Mouse (Mus musculus): ENCODE measurements at regions not wholly inside any gene's neighbourhood (a gene's known extent, or its start where the extent isn't known, plus 50 kb on each side); places are given as distances from the start of the nearest gene placed in this dataset.
A peak's percentile ranks its signal among the peaks of the same experiment; 100 is the strongest.

DNA sequence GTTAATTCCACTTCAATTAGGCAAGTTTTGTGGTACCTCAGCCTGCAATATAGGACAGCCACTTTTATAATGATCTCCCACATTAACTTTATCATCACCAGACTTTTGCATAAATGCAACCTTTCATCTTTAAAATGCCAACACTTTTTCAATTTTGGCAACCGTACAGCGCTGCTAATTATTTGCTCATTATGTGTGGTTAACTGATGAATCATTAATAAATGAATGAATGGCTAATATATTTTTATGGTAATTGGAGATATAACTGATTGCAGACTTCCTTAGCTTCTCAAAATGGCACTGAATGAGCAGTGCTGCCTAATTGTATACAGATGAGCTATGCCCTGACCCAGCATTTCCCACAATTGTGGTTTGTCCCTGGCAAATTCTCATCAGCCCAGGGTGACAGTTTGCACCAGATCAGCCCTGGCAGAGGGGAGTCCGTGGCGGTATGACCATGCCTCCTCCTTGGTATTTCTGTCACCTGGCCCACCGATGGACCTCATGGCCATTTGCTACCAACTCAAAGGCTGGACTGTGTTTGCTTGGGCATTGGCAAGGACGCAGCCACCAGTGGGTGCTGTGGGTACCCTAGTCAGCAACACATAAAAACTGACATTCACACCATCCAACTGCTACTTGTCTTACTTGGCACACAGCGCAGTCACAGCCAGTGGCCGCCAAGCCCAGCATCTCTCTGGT is 173.7 kb upstream of the Lmo4 start:
- no peak for ATAC-seq (ENCODE audit: insufficient number of reproducible peaks, insufficient read depth, low FRiP score, low read depth)
- H3K4me1 ChIP-seq (ENCODE audit: control insufficient read depth in 2 of 2, insufficient read depth in 2 of 2, low read length in 2 of 2): peaks cover 9 to 10% of the 10 kb centered on the region in 2 experiments
- WGBS: 93% methylated on average over 8 of the region's 8 CpGs

DNA sequence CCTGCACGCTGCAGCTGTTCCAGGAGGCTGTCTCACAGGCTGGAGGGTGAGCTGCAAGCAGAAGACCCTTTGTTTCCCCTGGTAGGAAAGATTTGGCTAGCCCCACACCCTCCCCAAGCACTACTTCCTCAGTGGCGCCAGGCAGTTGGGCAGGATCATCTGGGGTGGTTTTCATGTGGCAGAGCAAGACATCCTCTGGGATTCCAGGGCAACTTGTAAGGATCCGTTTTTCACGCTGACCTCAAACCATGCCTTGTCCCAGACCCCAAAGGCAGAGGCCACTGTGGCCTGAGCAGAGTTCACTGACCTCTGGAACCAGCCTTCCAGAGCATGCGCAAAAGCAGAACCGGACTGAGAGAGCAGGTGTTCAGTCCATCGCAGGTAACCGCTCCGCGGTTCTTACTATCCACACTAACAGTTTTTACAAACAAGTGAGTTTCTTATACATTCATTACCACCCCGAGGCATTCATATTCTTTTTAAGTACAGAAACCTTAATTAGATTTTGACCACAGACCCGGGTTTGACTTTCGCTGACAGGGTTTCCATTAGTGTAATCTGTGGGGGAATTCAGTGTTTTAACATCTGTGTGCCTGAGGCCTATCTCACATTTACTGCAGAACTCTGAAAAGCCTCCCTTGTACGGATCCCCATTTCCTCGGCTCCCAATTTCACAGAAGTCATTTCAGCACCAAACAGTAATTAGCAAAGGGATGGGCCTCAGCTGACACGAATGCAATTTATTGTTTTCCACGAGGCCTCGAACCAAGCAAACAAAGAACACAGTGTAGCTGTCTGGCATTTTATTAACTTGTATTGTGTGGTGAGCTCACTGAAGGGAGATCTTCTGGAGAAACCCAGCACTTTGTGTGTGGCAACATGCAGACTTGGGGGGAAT is 172.9 kb upstream of the Lmo4 start:
- H3K4me1 ChIP-seq (ENCODE audit: control insufficient read depth in 2 of 2, insufficient read depth in 2 of 2, low read length in 2 of 2): peaks cover 9 to 10% of the 10 kb centered on the region in 2 experiments
- no peaks in the 10 kb centered on the region for H3K9me3 ChIP-seq (ENCODE audit: control insufficient read depth, low read length)
- H3K36me3 ChIP-seq (ENCODE audit: control insufficient read depth, insufficient read depth, low read length): no peaks in the 10 kb centered on the region
- WGBS: 76% methylated on average over 18 of the region's 18 CpGs
- H3K4me2 ChIP-seq (ENCODE audit: low read length): no peak overlapping the region
- no peaks in the 10 kb centered on the region for H3K27me3 ChIP-seq (ENCODE audit: control insufficient read depth, insufficient read depth, low read length)
- no peak overlapping the region for H3K4me3 ChIP-seq (ENCODE audit: control insufficient read depth in 1 of 2, insufficient read depth in 1 of 2, low read depth in 1 of 2, low read length in 2 of 2)
- no peak for ATAC-seq (ENCODE audit: insufficient number of reproducible peaks, insufficient read depth, low FRiP score, low read depth)
- H3K9ac ChIP-seq (ENCODE audit: low read length): no peak overlapping the region
- no peak overlapping the region for H3K27ac ChIP-seq (replicated peaks in 1 of 2; ENCODE audit: control insufficient read depth in 1 of 2, insufficient read depth in 1 of 2, low read depth in 2 of 2, low read length in 2 of 2)

More for the DNA sequence above, 173.7 kb upstream of the Lmo4 start:
- no peaks in the 10 kb centered on the region for H3K36me3 ChIP-seq (ENCODE audit: control insufficient read depth, insufficient read depth, low read length)
- H3K27ac ChIP-seq (replicated peaks in 1 of 2; ENCODE audit: control insufficient read depth in 1 of 2, insufficient read depth in 1 of 2, low read depth in 2 of 2, low read length in 2 of 2): no peak overlapping the region
- no peak overlapping the region for H3K9ac ChIP-seq (ENCODE audit: low read length)
- H3K27me3 ChIP-seq (ENCODE audit: control insufficient read depth, insufficient read depth, low read length): no peaks in the 10 kb centered on the region
- H3K9me3 ChIP-seq (ENCODE audit: control insufficient read depth, low read length): no peaks in the 10 kb centered on the region
- H3K4me3 ChIP-seq (ENCODE audit: control insufficient read depth in 1 of 2, insufficient read depth in 1 of 2, low read depth in 1 of 2, low read length in 2 of 2): no peak overlapping the region
- no peak overlapping the region for H3K4me2 ChIP-seq (ENCODE audit: low read length)

- Histone ChIP-seq H3K27ac (replicated peaks in 1 of 2; ENCODE audit: control insufficient read depth in 1 of 2, insufficient read depth in 1 of 2, low read depth in 2 of 2, low read length in 2 of 2) (no peak overlapping the region), H3K4me1 (ENCODE audit: control insufficient read depth in 2 of 2, insufficient read depth in 2 of 2, low read length in 2 of 2) (peaks cover 9 to 10% of the 10 kb centered on the region in 2 experiments), H3K9ac (ENCODE audit: low read length) (no peak overlapping the region), H3K4me2 (ENCODE audit: low read length) (no peak overlapping the region), H3K4me3 (ENCODE audit: control insufficient read depth in 1 of 2, insufficient read depth in 1 of 2, low read depth in 1 of 2, low read length in 2 of 2) (no peak overlapping the region), H3K27me3 (ENCODE audit: control insufficient read depth, insufficient read depth, low read length) (no peaks in the 10 kb centered on the region), H3K36me3 (ENCODE audit: control insufficient read depth, insufficient read depth, low read length) (no peaks in the 10 kb centered on the region), H3K9me3 (ENCODE audit: control insufficient read depth, low read length) (no peaks in the 10 kb centered on the region)
- WGBS: 82% methylated on average over 15 of the region's 15 CpGs
- ATAC-seq (ENCODE audit: insufficient number of reproducible peaks, insufficient read depth, low FRiP score, low read depth): no peak
These were observed 171.7 kb upstream of the Lmo4 start for GRCm38 (mm10) chr3:144376463-144377402.

DNA sequence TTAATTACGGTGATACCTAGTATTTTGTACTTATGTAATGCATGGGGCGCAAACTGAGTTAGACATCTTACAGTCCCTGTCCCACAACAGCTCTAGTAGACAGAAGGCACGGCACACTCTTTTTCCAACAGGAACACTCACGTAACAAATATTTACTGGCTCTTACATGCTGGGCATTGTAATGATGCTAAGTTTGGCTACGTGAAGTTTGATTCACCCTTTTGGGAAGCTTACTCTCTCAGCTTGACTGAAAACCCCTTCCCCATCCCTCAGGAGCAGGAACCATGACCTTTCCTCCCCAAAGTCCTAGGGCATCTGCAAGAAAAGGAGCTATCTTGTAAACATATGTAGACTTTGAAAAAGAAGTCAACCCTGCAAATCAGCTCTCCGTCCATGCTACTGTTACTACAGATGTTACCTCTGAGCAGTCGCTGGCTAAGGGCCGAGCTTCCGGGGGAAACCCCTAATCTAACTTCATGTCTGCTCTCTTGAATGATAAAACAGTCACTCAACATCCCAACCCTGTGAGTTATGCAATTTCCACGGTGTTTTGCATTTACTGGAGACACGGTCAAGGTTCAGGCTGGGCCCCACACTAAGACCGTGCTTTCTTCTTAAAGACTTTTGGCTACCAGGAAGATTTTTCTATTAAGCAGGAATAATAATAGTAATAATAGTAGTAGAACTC is 170.8 kb upstream of the Lmo4 start:
- ATAC-seq (ENCODE audit: insufficient number of reproducible peaks, insufficient read depth, low FRiP score, low read depth): no peak

GRCm38 (mm10) chr3:144368300-144368699 is 163.3 kb upstream of the Lmo4 start:
- H3K9me3 ChIP-seq (ENCODE audit: control insufficient read depth, low read length): no peaks in the 10 kb centered on the region
- WGBS: 55% methylated on average over 4 of the region's 4 CpGs
- H3K36me3 ChIP-seq (ENCODE audit: control insufficient read depth, insufficient read depth, low read length): no peaks in the 10 kb centered on the region
- no peak for ATAC-seq (ENCODE audit: insufficient number of reproducible peaks, insufficient read depth, low FRiP score, low read depth)
- no peaks in the 10 kb centered on the region for H3K4me1 ChIP-seq (ENCODE audit: control insufficient read depth in 2 of 2, insufficient read depth in 2 of 2, low read length in 2 of 2)
- H3K4me3 ChIP-seq (ENCODE audit: control insufficient read depth in 1 of 2, insufficient read depth in 1 of 2, low read depth in 1 of 2, low read length in 2 of 2): no peak overlapping the region
- no peak overlapping the region for H3K27ac ChIP-seq (replicated peaks in 1 of 2; ENCODE audit: control insufficient read depth in 1 of 2, insufficient read depth in 1 of 2, low read depth in 2 of 2, low read length in 2 of 2)
- H3K27me3 ChIP-seq (ENCODE audit: control insufficient read depth, insufficient read depth, low read length): no peaks in the 10 kb centered on the region
- no peak overlapping the region for H3K9ac ChIP-seq (ENCODE audit: low read length)
- no peak overlapping the region for H3K4me2 ChIP-seq (ENCODE audit: low read length)

More for the DNA sequence above, 170.8 kb upstream of the Lmo4 start:
- Histone ChIP-seq H3K27me3 (ENCODE audit: control insufficient read depth, insufficient read depth, low read length) (no peaks in the 10 kb centered on the region), H3K4me2 (ENCODE audit: low read length) (no peak overlapping the region), H3K36me3 (ENCODE audit: control insufficient read depth, insufficient read depth, low read length) (no peaks in the 10 kb centered on the region), H3K9me3 (ENCODE audit: control insufficient read depth, low read length) (no peaks in the 10 kb centered on the region), H3K4me1 (ENCODE audit: control insufficient read depth in 2 of 2, insufficient read depth in 2 of 2, low read length in 2 of 2) (peaks cover 9 to 10% of the 10 kb centered on the region in 2 experiments), H3K27ac (replicated peaks in 1 of 2; ENCODE audit: control insufficient read depth in 1 of 2, insufficient read depth in 1 of 2, low read depth in 2 of 2, low read length in 2 of 2) (no peak overlapping the region), H3K9ac (ENCODE audit: low read length) (no peak overlapping the region), H3K4me3 (ENCODE audit: control insufficient read depth in 1 of 2, insufficient read depth in 1 of 2, low read depth in 1 of 2, low read length in 2 of 2) (no peak overlapping the region)
- WGBS: 62% methylated on average over 12 of the region's 12 CpGs

- Histone ChIP-seq H3K4me2 (ENCODE audit: low read length) (peak overlapping the region; percentile 61), H3K9ac (ENCODE audit: low read length) (peak overlapping the region; percentile 50), H3K4me1 (ENCODE audit: control insufficient read depth in 2 of 2, insufficient read depth in 2 of 2, low read length in 2 of 2) (no peaks in the 10 kb centered on the region), H3K27me3 (ENCODE audit: control insufficient read depth, insufficient read depth, low read length) (no peaks in the 10 kb centered on the region), H3K36me3 (ENCODE audit: control insufficient read depth, insufficient read depth, low read length) (no peaks in the 10 kb centered on the region), H3K27ac (replicated peaks in 1 of 2; ENCODE audit: control insufficient read depth in 1 of 2, insufficient read depth in 1 of 2, low read depth in 2 of 2, low read length in 2 of 2) (no peak overlapping the region), H3K4me3 (ENCODE audit: control insufficient read depth in 1 of 2, insufficient read depth in 1 of 2, low read depth in 1 of 2, low read length in 2 of 2) (peak overlapping the region in 1 of 2 experiments; percentile 22; a peak in 2 of 4 replicates), H3K9me3 (ENCODE audit: control insufficient read depth, low read length) (no peaks in the 10 kb centered on the region)
- WGBS: 35% methylated on average over 7 of the region's 7 CpGs
- ATAC-seq (ENCODE audit: insufficient number of reproducible peaks, insufficient read depth, low FRiP score, low read depth): no peak
These were observed 162.7 kb upstream of the Lmo4 start for GRCm38 (mm10) chr3:144367766-144368116.
